Mouse (Mus musculus) cerebral cortex, adult 2 months (tissue): ENCODE data around the gene 2610028H24Rik.

Source experiments
- WGBS: fragments of 180-500 bp; shearing (Covaris S2); methylation state at CpG from one replicate; pipeline ENCODE4 v1.1.7; 2018; 5-methylcytosine and 5-hydroxymethylcytosine counted together

Gene 2610028H24Rik

DNA sequence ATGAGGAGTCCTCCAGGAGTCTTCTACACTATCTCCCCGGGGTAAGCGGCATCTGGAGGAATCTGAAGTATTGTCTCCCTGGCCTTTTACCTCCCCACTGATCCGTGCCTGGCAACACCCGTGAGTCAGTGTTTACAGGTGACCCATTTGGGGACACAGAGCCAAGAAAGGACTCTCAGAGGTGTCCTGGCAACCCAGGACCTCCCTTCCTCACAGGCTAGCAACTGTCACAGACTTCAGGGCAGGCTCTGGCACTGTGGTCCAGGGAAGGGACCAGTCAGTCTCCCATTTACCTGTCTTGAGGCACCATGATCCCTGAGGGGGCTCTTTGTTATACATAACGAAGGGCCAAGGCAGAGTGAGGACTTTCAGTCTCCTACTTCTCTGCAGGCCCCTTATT lies at the start of gene 2610028H24Rik:
TSS of gene 2610028H24Rik (plus strand) at position 231 of the 400 bp plus-strand sequence.
- 69% methylated on average over 5 of the region's 5 CpGs for WGBS

DNA sequence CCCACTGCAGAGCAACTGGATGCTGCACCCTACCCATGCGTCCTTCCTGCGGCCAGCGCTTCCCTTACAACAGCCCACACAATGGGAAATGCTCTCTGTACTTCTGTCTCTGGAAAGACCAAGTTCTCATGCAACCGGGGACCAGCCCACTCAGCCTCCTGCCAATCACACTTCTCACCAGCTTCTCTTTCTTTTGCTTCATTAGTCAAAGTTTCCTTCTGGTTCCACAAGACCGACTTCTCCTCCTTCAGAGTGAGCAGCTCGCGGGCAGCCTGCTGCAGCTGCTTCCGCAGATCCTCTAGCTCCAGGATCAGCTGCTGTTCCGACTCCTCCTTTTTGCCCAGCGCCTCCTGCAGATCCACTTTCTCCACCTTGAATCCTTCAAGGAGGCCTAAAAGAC lies 40.4 kb upstream of the 2610028H24Rik start:
- 71% methylated on average over 10 of the region's 10 CpGs for WGBS

DNA sequence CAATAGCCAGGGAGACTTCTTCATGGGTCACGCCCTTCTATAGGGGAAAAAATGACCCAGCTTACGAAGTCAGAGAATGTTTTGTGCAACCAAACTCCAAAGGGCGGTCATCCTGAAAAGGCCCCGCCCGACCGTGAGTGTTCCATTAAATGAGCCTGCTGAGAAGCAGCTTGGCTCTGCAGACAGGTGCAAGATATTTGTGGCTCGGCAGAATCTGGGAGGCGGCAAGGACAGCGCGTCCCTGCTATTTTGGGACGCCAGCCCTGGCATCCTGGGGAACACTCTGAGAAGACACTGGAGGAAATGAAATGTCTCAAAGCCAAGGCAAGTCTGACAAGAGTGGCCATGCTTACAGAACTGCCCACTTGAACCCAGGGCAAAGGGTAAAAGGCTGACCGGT lies 32.1 kb upstream of the 2610028H24Rik start:
- 58% methylated on average over 12 of the region's 12 CpGs for WGBS

GRCm38 (mm10) chr10:76425674-76426073 lies 23.2 kb upstream of the 2610028H24Rik start:
- WGBS = 93% methylated on average over 7 of the region's 7 CpGs

DNA sequence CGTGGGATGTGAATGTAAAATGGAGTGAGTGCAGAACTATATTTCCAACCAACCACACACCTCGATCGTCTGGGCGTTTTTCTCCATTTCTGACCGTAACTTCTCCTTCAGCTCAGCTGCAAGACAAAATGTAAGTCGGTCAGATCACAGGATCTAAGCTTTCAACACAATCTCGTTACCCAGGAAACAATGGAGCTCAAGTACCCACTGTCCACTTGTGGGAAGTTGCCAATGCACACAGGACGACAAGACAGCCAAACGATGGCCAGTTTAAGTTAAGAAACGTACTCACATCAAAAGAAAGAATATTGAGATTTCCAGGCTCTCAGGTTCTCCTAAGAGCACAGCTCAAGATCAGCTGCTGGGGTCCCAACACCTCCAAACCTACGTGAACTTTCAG lies 15.0 kb upstream of the 2610028H24Rik start:
- WGBS = 91% methylated on average over 11 of the region's 11 CpGs

DNA sequence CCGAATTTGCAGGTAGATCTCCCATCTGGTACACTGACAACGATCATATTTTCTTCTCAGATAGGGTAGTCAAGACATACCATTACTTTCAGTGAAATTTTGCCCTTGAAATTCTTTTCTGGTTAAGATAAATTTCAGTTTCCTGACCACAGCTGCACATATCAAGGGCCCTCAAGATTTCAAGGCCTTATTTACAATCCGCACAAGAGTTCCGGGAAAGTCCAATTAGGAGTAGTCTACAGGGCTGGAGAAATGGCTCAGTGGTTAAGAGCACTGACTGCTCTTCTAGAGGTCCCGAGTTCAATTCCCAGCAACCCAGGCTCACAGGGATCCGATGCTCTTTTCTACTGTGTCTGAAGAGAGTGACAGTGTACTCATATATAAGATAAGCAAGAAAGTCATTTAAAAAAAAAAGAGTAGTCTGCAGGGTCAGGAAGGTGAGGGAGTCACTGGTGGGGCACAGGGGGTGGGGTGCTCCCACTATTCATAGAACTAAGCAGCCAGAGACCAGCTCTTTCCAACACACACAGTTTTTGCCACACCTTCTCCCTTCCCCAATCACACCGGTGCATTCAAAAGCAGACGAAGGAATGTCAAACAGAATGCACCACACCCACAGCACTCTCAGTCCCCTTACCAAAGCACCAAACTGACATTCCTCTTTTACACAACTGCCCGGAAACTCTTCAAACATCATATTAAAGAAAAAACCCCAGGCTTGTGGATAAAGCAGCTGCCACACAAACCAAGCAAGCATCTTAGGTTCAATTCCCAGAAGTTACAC lies 9.6 kb upstream of the 2610028H24Rik start:
- WGBS = 95% methylated on average over 9 of the region's 9 CpGs

DNA sequence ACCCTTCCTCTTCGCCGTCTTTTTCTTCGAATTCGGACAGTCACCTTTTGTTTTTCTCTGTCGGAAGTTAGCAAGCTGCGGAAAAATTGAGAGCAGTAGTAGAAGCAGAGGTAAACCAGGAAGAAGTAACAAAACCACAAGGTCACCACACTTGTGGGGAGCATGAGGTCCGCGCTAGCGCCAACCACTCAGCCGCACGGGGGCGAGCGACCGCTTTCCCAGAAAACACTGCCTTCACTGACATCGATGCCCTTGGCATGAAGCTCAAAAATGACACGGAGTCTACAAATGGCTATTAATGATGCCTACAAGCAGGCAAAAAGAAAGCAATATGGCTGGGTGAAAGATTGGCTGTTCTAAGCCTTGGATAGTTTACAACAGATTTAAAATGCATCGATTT lies 8.6 kb upstream of the 2610028H24Rik start, which contains the start of gene AC141477.1:
TSS of gene AC141477.1 (minus strand) at position 164 of the 400 bp plus-strand sequence.
- WGBS = 93% methylated on average over 17 of the region's 17 CpGs

DNA sequence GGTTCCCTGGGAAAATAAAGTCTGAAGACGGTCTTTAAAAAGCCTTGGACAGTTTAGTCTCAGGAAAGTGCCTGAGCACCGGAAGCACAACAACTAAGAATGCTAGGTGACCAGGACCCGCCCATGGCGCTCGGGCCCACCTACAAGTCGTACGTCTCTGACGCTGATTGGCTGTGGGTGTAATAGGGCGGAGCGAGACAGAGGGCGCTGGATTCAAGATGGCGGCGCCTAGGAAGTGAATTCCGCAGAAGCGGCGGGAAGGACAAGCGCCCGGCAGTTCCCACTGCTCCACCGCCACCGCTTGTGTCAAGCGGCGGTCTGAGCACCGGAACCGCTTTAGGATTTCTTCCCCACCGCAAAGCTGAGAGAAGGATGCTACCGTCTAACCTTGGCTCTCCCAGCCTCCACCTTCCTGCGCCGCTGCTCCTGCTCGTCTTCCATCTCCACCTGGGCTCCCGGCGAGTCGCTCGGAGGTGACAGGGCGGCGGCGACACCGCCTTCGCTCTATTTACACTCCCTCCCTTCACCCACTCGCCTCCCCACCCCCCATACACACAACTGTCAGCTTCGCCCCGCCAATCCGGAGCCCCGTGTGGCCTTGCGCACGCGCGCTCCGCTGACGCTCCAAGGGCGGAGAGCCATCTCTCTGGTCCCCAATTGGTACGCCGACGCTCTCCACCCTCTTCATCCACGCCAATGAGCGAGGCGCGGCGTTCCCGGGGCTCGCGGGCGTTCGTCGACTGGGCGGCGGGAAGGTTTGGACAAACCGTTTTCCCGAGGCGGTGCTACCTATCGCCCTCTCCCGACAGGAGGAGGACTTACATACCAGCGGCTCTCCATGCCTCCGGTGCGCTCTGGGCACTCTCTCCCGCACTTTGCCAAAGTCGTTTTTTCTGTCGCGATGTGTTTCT lies 6.4 kb upstream of the 2610028H24Rik start, which contains the start of gene Pcnt:
TSS of gene Pcnt (minus strand) at position 609 of the 911 bp plus-strand sequence.
- WGBS = 1% methylated on average over 78 of the region's 78 CpGs

DNA sequence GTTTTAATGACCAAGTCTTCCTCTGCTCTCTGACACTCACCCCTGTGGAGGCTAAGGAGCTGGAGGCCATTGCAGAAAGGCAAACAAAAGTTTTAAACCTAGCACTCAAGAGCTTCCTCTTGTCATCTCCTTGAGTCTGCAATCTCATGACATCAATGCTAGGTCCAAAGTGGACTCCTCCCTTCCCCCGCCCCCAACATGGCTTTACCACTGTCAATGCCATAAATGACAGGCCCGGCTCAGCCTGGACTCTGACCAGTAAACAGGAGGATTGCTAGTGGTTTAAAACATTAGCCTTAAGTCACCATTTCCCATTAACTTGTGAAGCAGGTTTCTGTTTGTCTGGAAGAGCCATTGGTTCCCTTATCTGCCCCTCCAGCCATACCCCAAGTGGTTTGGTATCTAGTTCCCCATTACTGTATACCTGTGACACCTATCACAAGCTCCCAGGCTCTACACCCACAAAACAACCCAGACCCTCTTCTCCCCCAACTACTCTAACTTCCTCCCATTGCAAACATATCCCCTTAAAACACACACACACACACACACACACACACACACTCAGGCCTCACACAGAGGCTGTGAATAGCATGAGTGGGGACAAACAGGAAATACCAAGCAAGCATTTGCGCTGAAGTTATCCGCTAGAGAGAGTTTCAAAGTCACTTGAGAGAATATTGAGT lies 2.7 kb upstream of the 2610028H24Rik start:
- 80% methylated on average over 4 of the region's 4 CpGs for WGBS

DNA sequence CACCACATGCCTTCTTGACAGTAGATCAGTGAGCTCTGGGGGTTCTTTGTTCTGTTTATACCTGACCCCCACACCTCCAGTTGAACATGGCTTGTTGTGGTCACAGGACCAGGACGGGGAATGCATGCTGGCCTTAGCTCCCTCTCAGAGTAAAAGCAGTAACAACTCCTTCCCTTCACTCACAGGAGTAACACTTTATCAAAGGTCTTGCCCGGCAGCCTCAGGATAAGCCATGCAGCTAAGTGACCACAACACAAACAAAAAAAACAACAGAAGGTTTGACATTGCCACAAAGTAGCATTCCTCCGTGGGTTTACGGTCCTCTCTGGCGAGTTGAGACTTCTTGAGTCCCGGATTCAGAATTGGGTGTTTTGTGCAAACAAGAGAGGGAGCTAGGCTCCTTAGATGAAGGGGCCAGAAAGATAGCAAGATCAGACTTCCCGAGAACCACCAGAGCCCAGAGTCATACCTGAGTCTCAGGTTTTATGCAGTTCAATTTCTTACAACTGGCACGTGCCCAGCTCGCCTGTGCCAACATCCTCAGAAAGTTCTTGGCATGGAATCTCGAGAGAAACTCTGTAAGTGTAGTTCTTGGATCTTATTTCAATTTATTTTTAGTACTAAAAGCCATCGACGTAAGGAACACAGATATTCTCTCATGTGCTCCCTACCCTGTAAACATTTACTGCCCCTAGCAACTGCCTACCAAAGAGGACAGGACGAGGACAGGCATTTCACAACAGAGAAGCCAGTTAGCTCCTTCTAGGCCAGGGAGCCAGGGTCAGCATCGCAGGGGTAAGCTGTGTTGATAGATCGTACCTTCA lies 1.3 kb upstream of the 2610028H24Rik start:
- 63% methylated on average over 15 of the region's 15 CpGs for WGBS

- 50% methylated on average over 5 of the region's 5 CpGs for WGBS
These were observed 6.4 kb downstream of the 2610028H24Rik start for GRCm38 (mm10) chr10:76455289-76455688.

DNA sequence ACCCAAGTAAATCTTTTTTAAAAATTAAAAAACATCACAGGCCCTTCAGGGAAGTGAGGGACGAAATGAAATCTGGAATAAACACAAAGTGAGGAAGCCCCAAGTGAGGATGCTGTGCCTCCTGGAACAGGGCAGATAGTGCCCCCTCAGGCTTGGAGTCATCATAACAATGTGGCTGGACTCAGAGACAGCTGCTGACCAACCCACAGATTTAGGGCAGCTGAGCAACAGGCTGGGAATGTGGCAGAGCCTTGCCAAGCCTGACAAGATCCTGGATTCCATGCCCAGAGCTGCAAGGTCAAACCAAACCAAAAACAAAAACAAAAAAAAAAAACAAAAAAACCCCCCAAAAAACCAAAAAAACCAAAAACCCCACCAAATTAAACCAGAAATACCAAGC lies 12.4 kb downstream of the 2610028H24Rik start:
- WGBS = 91% methylated on average over 1 of the region's 1 CpGs

- WGBS = 53% methylated on average over 7 of the region's 7 CpGs
These were observed 13.4 kb downstream of the 2610028H24Rik start for GRCm38 (mm10) chr10:76462312-76462711.

GRCm38 (mm10) chr10:76462721-76463120 lies 13.8 kb downstream of the 2610028H24Rik start:
- WGBS = 93% methylated on average over 6 of the region's 6 CpGs

- WGBS = 1% methylated on average over 55 of the region's 55 CpGs
These were observed 19.6 kb downstream of the 2610028H24Rik start, which contains the start of the genes Mcm3ap and Ybey for GRCm38 (mm10) chr10:76468203-76469162. Mcm3ap (plus strand) TSS chr10:76468927. Ybey (minus strand) TSS chr10:76469114.

GRCm38 (mm10) chr10:76473759-76474158 lies 24.9 kb downstream of the 2610028H24Rik start:
- WGBS = 79% methylated on average over 5 of the region's 5 CpGs

- 92% methylated on average over 13 of the region's 13 CpGs for WGBS
These were observed 32.0 kb downstream of the 2610028H24Rik start for GRCm38 (mm10) chr10:76480851-76481250.

DNA sequence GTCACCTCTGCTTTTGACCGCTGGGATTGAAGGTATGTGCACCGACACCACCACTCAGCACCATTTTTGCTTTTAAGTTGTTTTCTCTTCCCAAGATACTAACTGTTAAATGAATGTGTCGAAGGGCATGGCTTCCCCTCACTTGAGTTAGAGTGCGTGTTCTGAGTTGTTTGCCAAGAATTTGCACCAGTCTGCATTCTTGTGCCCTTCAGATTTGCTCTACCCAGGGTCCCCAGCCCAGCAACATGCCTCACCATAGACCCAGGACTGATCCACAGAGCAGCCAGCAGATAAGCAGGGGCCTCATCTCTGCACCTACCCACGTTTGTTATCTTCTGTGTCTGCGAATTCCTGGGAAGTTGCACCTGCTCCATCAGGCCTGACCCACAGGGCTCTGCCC lies 32.6 kb downstream of the 2610028H24Rik start:
- WGBS = 94% methylated on average over 6 of the region's 6 CpGs

DNA sequence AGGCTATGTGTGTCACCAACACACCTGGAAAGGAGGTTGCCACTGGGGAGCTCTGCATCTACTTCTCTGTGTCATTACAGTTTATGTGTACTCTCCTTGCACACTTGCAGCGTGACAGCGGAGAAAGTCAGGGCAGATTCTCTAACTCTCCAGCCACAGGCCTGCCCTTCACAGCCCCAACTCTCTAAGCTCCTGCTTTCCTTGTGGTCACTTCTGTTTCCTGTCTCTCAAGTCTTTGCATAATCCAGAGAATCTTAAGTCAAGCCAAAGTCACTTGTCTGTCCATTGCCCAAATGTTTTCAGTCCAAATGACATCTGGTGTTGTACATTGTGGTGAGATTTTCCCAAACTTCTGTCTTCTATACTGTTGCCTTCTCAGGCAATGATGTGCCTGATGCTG lies 37.4 kb downstream of the 2610028H24Rik start:
- 98% methylated on average over 2 of the region's 2 CpGs for WGBS

DNA sequence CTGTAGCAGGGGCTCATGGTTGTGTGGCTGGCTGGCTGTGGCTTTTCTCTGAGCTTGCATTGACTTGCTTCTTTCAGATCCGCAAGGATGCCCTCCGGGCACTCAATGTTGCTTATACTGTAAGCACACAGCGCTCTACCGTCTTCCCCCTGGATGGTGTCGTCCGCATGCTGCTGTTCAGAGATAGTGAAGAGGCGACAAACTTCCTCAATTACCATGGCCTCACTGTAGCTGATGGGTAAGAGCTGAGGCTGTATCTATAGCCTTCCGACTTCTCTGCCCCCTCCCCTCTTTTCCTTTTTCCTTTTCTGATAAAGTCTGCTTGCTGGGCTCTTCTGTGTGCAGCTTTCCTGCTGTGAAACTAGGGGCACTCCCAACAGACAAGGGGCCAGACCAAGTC lies 39.4 kb downstream of the 2610028H24Rik start:
- WGBS = 96% methylated on average over 8 of the region's 8 CpGs
